Mouse (Mus musculus): ENCODE data around the gene Zfp579.
A peak's percentile ranks its signal among the peaks of the same experiment; 100 is the strongest.

Gene Zfp579

DNA sequence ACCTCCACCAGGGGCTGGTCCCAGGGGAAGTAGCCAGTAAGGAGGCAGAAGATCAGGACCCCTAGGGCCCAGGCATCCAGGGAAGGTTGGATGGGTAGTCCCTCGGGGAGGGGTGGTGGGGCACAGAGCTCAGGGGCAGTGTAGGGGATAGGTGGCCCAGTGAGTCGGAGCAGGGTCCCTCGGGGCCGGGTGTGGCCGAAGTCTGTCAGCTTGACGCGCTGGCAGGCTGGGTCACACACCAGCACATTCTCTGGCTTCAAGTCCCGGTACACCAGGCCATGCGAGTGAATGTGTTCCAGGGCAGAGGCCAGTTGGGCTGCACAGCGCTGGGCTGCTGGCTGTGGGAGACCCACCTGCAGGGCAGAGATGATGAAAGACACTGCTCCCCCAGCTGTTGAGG, 38.6 kb downstream of the Zfp579 start:
- DNase-seq, result no peak

DNA sequence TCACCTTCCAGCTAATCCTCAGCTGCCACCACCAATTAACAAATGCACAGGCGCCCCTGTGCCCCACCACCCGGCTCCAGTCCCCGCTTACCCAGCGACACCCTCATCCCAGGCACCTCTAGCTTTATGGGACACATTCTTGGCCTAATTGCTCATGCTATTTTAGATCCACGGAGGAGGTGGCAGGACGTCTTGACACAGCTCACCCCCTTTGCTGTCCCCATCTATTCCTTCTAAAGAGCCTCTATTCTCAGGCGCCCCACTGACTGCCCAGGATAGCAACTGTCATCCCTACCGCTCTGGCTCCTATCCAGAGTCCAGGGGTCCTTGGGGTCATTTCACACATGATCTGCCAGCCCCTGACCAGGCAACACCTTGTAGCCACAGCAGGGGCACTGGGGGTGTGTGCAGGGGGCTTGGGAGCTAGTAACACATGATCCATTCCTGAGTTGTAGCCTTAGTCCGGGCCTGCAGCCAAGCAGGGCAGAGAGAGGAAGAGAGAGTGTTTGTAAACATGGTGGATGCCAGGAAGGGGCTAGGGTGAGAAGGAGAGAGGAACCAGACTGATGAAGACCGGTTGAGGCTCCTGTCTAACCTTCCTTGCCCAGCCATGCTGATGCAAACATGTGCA, 42.0 kb downstream of the Zfp579 start:
- no peak for DNase-seq

DNA sequence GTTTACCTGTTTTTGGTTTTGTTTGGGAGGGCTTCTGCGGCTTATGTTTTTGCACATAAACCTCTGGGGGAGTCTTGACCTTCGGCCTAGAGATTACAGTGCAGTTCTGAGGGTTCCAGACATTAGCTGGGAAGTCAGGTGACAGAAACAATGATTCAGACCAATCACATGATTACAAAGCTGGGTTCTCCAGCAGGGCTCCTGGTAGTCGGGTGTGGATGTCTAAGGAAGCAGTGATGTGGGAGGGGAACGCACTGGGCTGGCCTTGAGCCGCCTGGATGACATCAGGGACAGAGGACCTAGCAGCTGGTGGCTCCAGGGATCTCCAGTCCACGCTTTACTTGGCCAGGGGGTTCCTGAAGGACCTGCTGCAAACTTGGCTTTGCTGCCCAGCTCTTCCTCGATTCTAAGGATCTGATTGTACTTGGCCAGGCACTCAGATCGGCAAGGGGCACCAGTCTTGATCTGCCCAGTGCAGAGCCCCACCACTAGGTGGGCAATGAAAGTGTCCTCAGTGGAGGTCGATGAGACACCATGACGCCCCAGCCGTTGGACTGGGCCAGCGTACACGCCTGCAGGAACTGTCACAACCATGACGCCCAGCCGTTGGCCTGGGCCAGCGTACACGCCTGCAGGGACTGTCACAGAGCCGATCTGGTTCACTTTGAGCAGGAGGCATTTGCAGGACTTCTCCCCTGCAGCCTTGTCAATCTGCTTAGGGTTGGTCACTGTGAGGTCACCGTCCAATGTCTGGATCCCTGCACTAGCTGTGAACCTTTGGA, 45.2 kb downstream of the Zfp579 start:
- DNase-seq, result no peak

DNA sequence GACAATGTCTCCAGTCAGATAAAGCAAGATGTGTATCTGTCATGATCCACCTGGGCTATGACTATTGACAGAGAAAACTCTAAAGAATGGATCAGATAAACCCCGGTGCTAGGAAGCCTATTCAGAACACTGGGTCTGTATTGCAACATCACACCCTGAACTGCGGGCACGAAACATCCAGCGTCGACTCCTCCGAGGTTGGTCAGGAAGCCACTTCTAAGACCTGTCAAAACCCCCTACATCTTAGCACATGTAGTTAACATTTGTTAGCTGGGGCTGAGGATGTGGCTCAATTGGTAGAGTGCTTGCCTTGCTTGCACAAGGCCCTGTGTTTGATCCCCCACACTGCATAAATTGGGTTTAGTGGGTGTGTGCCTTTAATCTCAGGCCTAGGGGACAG, 47.6 kb downstream of the Zfp579 start:
- no peak for DNase-seq

DNA sequence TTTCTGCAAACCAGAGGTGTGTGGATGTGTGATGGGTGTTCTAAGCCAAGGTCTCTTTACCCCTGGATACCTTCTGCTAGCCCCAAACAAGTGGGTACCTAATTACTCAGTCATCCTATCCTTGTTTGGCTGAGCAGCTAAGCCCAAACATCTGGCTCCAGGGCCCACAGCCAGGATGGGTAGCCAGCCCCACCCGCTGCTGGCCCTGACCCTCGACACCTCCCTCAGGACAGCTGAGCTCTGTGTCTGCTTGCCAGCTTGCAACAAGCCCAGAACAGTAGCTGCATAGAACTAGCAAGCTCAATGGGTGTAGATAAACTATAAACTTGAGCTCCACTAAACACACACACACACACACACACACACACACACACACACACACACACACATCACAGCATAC, 48.1 kb downstream of the Zfp579 start:
- no peak for DNase-seq

DNA sequence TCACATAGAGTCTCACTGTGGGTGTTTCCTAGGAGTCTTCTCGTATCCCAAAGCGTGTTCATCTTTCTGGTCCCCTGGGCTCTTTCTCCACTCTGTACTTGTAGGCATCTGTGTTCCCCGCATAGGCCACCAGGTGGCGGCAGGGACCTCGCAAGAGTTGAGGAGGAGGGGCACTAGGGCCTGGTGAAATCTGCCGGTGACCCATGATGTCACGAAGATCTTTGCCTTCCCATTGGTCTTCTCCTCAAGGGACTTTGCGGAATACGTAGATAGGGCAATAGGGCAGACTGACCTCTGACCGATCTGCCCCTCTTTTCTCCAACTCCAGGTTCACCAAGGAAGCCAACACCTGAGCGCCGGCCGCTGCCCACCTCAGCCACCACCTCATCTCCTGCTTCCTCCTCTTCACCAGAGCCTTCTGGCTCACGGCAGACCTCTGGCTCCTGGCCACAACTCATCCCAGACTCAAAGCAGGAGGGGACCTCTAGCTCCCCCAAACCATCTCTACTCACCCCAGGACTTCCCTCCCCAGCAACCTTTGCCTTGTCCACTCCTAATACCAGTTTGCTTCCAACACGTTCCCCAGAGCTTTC, 52.6 kb downstream of the Zfp579 start:
- peak; percentile 94 for DNase-seq

DNA sequence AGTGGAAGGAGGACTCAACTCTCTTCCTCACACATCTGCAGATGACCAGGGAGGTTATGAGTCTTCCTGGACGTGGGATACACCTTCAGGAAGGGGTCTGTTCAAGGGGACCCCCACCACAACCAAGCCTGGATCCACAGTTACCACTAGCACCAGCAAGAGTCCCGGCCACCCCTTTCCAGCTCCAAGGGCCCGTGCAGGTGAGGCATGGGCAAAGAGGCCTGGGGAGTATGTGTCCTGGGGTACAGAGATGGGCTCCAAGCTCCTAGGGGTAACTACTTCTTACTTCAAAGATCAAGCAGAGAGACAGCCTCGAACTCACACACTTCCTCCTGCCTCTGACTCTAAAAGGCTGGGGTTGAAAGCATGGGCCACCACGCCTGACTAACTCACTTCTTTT, 53.3 kb downstream of the Zfp579 start:
- DNase-seq, result no peak

DNA sequence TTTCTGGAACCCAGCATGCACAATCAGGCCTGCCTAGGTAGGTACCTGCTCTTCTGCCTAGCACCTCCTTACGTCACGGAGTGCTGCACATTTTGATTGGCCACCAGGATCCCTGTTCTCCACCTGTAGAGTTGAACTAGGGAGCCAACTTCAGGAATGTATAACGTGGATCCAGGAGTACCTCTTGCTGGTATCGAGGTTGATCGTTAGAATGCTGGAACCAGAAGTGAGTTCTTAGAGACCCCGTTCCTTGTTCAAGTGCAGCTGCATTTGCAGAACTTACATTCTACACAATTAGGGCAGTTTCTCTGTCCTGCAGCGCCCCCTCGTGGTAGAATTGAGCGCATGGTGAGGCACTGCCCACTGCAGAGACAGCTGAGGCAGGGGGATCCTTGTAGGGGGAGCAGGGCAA, 55.9 kb downstream of the Zfp579 start:
- DNase-seq, result peak; percentile 89

DNA sequence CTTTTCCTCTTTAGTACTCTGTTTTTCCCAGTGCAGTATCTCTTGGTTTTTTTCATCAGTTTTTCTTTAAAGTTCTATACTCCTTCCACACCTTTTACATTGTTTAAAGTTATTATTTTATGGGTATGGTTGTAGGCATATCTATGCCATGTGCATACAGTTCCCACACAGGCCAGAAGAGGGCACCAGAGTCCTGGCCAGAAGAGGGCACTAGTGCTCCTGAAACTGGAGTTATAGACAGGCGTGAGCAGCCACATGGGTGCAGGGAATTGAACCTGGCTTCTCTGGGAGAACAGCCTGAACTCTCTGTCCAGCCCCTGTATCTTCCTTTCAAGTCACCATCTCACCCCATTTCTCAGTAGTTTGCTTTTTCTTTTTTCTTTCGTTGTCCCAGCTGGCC, 57.5 kb downstream of the Zfp579 start:
- peak; percentile 73 for DNase-seq

DNA sequence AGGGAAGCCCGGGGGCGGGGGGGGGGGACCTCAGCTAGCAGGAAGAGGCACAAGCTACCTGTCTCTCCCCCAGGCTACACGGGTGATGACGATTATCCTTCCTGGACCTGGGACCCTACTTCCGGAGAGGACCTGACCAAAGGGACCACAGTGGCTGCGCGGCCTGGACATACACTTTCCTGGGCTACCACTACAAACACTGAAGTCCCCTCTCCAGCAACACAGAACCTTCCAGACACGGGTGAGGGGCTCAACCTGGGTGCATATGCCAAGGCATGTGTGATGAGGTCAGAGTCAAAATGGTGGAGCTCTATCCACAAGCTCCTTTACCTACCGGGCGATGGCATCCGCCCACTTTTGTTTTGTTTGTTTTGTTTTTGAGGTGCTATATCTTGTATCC, 58.6 kb downstream of the Zfp579 start:
- no peak for DNase-seq

DNA sequence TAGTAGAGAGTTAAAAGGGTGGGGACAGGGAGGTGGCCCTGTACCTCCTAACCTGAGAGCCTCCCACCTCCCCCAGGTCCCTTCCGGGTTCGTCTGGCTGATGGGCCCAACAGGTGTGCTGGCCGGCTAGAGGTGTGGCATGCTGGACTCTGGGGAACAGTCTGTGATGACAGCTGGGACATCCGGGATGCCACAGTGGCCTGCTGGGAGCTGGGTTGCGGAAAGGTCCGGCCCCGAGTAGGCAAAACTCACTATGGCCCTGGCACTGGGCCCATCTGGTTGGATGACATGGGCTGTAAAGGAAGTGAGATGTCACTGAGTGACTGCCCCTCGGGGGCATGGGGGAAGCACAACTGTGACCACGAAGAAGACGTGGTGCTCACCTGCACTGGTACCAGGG, 59.1 kb downstream of the Zfp579 start:
- no peak for DNase-seq

DNA sequence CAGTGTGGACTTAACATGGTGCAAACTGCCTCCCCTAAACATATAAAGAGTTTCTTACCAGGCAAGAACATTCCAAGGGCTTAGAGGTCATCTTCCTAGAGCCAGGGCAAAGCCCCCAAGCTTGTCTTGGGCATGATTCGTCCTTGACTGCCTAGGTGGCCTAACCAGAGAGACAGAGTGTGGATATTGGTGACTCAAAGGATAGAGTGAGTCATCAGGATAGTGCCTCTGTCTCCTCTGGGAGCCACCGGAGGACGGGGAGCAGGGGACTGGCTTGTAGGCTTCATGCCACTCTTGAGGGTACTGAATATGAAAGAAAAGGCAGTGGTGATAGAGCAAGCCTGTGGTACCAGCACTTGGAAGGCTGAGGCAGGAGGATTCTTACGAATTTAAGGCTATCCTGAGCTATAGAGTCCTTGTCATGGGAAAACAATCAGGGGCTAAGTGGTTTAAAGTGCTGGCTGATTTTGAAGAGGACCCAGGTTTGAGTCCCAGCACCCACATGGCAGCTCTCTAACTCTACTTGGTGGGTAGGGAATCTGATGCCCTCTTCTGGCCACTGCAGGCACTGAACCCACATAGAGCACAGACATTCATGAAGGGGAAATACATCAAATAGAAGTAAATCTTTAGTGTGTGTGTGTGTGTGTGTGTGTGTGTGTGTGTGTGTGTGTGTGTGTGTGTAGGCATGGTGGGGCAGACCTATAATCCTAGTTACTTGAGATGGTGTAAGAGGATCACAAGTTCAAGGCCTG, 61.6 kb downstream of the Zfp579 start:
- DNase-seq, result no peak

Measured in kidney, postnatal 14 days (tissue).